Mouse (Mus musculus): ENCODE measurements at regions not wholly inside any gene's neighbourhood (a gene's known extent, or its start where the extent isn't known, plus 50 kb on each side); places are given as distances from the start of the nearest gene placed in this dataset.

DNA sequence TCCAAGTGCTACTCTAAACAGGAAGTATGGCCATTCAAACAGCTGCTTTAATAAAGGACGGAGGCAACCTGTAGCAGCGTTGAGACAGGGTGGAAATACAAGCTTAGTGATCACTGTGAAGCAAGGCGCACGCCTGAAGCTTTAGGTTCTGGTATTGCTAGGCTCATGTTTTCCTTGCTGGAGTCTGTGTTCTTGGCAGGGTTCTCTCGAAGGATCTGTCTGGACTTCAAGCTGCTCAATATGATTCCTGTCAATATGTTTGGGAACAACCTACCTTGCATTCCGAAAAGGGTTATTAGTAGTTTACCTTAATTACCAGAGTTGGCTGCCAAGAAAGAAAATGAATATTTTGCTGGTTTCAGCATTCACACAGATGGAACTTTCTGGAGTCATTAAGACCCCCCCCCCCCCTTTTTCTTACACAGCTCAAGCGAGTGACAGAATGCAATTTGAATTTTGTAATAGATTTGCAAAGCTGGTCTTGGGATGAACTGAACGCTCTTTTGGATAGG is 145.1 kb upstream of the Tmpo start:
- H3K9ac ChIP-seq (ENCODE audit: low read depth, low read length) = no peak overlapping the region
- no peak for ATAC-seq (ENCODE audit: low read depth)
- WGBS (ENCODE audit: insufficient replicate concordance) = 68% methylated on average over 8 of the region's 8 CpGs
- H3K4me2 ChIP-seq (ENCODE audit: low read depth, low read length) = no peak overlapping the region
- H3K4me1 ChIP-seq (ENCODE audit: control insufficient read depth, low read depth, low read length) = no peaks in the 10 kb centered on the region
- H3K36me3 ChIP-seq (ENCODE audit: control insufficient read depth, insufficient read depth) = no peaks in the 10 kb centered on the region
- H3K4me3 ChIP-seq (ENCODE audit: low read depth, low read length) = no peak overlapping the region
- H3K9me3 ChIP-seq (replicated peaks; ENCODE audit: control insufficient read depth, low read length) = no peaks in the 10 kb centered on the region
- no peaks in the 10 kb centered on the region for H3K27me3 ChIP-seq (ENCODE audit: control insufficient read depth, insufficient read depth, low read depth, low read length)
- H3K27ac ChIP-seq (ENCODE audit: low read length) = no peak overlapping the region

DNA sequence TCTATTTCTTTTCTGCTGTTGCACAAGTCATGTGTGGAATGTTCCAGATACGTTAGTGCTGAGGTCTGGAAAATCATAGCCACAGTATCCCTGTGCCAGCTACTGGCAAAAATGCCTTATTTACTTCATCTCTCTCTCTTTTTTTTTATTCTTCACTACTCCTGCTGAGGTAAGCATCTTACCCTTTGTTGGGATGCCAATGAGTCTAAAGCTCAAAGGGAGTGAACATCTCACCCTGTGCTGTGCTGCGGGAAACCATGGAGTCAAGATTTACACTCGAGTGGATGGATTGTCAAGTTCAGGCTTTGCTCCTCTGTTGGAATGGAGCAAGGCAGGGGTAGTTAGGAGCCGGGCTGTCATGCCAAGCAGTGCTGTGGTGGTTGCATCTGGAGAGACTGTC is 140.1 kb upstream of the Tmpo start:
- Histone ChIP-seq H3K36me3 (ENCODE audit: control insufficient read depth, insufficient read depth) (no peaks in the 10 kb centered on the region), H3K4me1 (ENCODE audit: control insufficient read depth, low read depth, low read length) (no peaks in the 10 kb centered on the region), H3K9me3 (replicated peaks; ENCODE audit: control insufficient read depth, low read length) (no peaks in the 10 kb centered on the region), H3K27me3 (ENCODE audit: control insufficient read depth, insufficient read depth, low read depth, low read length) (no peaks in the 10 kb centered on the region), H3K27ac (ENCODE audit: low read length) (no peak overlapping the region), H3K4me2 (ENCODE audit: low read depth, low read length) (no peak overlapping the region), H3K4me3 (ENCODE audit: low read depth, low read length) (no peak overlapping the region), H3K9ac (ENCODE audit: low read depth, low read length) (no peak overlapping the region)
- ATAC-seq (ENCODE audit: low read depth) = no peak
- WGBS (ENCODE audit: insufficient replicate concordance) = 58% methylated on average over 4 of the region's 4 CpGs

DNA sequence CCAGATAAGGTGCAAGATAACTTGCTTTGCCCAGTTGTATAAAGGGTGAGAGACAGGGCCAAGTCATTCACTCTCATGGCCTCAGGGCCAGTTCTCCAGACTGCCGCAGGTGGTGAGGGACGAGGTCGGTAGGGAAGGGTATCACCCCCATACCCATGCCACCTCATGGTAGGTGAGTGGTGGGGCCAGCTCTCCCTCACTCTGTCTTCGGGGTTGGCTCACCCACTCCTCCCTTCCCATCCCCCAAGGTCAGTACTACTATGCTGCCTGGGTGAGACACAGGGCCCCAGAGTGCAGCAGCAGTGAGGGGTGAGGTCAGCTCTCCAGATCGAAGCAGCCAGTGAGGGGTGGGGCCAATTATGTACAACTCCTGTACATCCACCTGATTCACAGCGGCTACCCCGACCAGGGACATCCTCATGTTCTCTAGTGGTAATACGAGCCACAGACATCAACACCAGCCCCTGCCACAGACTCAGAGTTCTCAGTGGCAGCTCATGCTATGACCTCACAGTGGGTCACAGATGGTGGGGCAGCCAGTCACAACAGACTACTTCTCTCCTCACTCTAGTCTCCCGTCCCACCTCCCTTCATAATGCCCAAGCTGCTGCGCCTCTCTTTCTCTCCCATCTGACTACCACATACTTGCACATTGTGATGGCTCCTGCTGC is 138.5 kb upstream of the Tmpo start:
- WGBS (ENCODE audit: insufficient replicate concordance) = 74% methylated on average over 10 of the region's 10 CpGs
- H3K4me3 ChIP-seq (ENCODE audit: low read depth, low read length) = no peak overlapping the region
- H3K4me1 ChIP-seq (ENCODE audit: control insufficient read depth, low read depth, low read length) = no peaks in the 10 kb centered on the region
- no peak for ATAC-seq (ENCODE audit: low read depth)
- no peaks in the 10 kb centered on the region for H3K27me3 ChIP-seq (ENCODE audit: control insufficient read depth, insufficient read depth, low read depth, low read length)
- no peak overlapping the region for H3K27ac ChIP-seq (ENCODE audit: low read length)
- H3K9ac ChIP-seq (ENCODE audit: low read depth, low read length) = no peak overlapping the region
- H3K4me2 ChIP-seq (ENCODE audit: low read depth, low read length) = no peak overlapping the region
- no peaks in the 10 kb centered on the region for H3K36me3 ChIP-seq (ENCODE audit: control insufficient read depth, insufficient read depth)
- H3K9me3 ChIP-seq (replicated peaks; ENCODE audit: control insufficient read depth, low read length) = no peaks in the 10 kb centered on the region

DNA sequence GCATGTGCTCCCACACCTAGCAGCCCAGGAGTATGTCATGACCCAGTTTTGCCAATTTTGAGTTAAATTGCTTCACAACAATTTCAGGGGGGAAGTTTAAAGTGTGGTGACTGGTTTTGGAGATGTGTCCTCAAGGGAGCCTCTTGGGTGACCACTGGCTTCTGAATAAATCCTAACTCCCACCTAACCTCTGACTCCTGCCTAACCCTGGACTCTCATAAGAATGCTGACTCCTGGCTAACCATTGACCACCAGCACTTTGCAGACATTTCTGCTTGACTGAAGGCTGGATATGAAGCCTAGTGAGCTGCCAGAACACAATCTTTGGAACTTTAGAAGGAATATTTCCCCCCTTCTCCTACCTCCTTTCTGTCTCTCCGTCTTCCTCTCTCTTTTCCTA is 133.3 kb upstream of the Tmpo start:
- Histone ChIP-seq H3K36me3 (ENCODE audit: control insufficient read depth, insufficient read depth) (no peaks in the 10 kb centered on the region), H3K4me2 (ENCODE audit: low read depth, low read length) (no peak overlapping the region), H3K27ac (ENCODE audit: low read length) (no peak overlapping the region), H3K4me1 (ENCODE audit: control insufficient read depth, low read depth, low read length) (no peaks in the 10 kb centered on the region), H3K27me3 (ENCODE audit: control insufficient read depth, insufficient read depth, low read depth, low read length) (no peaks in the 10 kb centered on the region), H3K4me3 (ENCODE audit: low read depth, low read length) (no peak overlapping the region), H3K9ac (ENCODE audit: low read depth, low read length) (no peak overlapping the region), H3K9me3 (replicated peaks; ENCODE audit: control insufficient read depth, low read length) (no peaks in the 10 kb centered on the region)
- no peak for ATAC-seq (ENCODE audit: low read depth)
- WGBS (ENCODE audit: insufficient replicate concordance) = 87% methylated on average over 1 of the region's 1 CpGs

DNA sequence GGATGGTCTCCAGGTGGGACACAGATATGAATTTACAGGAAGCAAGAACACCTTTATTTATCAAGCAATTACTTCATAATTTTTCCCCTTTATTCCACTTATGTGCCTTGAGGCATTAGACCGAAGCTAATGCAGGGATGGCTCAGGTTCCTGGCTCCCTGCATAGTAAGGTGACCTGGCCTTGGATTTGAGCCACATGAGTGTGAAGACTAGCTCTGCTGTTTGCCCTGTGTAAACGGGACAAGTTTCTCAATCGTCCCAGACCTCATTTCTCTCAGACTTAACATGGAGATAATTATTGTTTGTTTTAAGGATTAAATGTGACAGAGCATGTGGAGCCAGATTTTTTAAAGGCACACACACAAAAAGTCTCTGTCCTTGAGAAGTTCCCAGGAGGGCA is 132.2 kb upstream of the Tmpo start:
- 47% methylated on average over 3 of the region's 3 CpGs for WGBS (ENCODE audit: insufficient replicate concordance)
- Histone ChIP-seq H3K27ac (ENCODE audit: low read length) (no peak overlapping the region), H3K4me3 (ENCODE audit: low read depth, low read length) (no peak overlapping the region), H3K36me3 (ENCODE audit: control insufficient read depth, insufficient read depth) (no peaks in the 10 kb centered on the region), H3K9ac (ENCODE audit: low read depth, low read length) (no peak overlapping the region), H3K27me3 (ENCODE audit: control insufficient read depth, insufficient read depth, low read depth, low read length) (no peaks in the 10 kb centered on the region), H3K4me2 (ENCODE audit: low read depth, low read length) (no peak overlapping the region), H3K4me1 (ENCODE audit: control insufficient read depth, low read depth, low read length) (no peaks in the 10 kb centered on the region), H3K9me3 (replicated peaks; ENCODE audit: control insufficient read depth, low read length) (no peaks in the 10 kb centered on the region)
- peak; percentile 32; the same call in 1 of the 2 replicates for ATAC-seq (ENCODE audit: low read depth)

DNA sequence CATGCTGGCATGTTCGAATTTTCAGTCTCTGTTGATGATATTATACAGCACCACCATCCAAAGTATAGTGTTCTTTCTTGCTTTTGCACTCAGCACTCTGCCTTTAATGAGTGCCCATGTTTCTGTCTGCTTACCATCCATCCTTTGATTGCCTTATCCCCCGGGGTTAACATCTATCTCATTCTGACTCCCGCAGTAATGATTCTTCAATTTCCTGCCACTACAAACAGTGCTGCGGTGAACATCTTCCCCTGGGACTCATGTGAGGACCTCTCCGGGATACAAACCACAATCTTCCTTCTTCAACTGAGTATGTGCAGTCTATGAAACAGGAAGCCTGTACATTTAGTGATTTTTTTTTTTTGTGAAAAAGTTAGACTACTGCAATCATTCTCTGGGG is 131.8 kb upstream of the Tmpo start:
- H3K4me3 ChIP-seq (ENCODE audit: low read depth, low read length) = no peak overlapping the region
- no peaks in the 10 kb centered on the region for H3K4me1 ChIP-seq (ENCODE audit: control insufficient read depth, low read depth, low read length)
- H3K36me3 ChIP-seq (ENCODE audit: control insufficient read depth, insufficient read depth) = no peaks in the 10 kb centered on the region
- no peaks in the 10 kb centered on the region for H3K27me3 ChIP-seq (ENCODE audit: control insufficient read depth, insufficient read depth, low read depth, low read length)
- H3K9ac ChIP-seq (ENCODE audit: low read depth, low read length) = no peak overlapping the region
- WGBS (ENCODE audit: insufficient replicate concordance) = 45% methylated on average over 5 of the region's 5 CpGs
- ATAC-seq (ENCODE audit: low read depth) = no peak
- H3K4me2 ChIP-seq (ENCODE audit: low read depth, low read length) = no peak overlapping the region
- no peaks in the 10 kb centered on the region for H3K9me3 ChIP-seq (replicated peaks; ENCODE audit: control insufficient read depth, low read length)
- H3K27ac ChIP-seq (ENCODE audit: low read length) = no peak overlapping the region

DNA sequence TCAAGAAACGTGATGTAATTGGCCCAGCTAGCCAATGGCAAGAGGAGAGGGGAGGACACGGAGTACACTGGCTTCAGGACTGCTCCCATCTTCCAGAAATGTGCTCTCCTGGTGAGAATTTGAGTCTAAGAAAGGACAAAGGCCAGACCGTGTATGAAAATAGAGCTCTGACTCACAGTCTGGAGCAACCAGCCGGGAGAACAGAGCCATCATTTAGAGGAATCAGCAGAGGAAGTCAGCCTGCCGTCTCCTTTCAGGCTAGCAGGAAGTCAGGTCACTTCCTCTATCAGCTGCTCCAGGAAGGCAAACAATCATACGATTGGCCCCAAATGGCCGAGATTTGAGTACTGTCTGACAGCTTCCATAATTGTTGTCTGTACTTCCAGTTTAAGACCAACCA is 119.0 kb upstream of the Tmpo start:
- ATAC-seq (ENCODE audit: low read depth) = no peak
- Histone ChIP-seq H3K4me1 (ENCODE audit: control insufficient read depth, low read depth, low read length) (no peaks in the 10 kb centered on the region), H3K27ac (ENCODE audit: low read length) (no peak overlapping the region), H3K36me3 (ENCODE audit: control insufficient read depth, insufficient read depth) (no peaks in the 10 kb centered on the region), H3K9me3 (replicated peaks; ENCODE audit: control insufficient read depth, low read length) (no peaks in the 10 kb centered on the region), H3K4me3 (ENCODE audit: low read depth, low read length) (no peak overlapping the region), H3K4me2 (ENCODE audit: low read depth, low read length) (no peak overlapping the region), H3K27me3 (ENCODE audit: control insufficient read depth, insufficient read depth, low read depth, low read length) (no peaks in the 10 kb centered on the region), H3K9ac (ENCODE audit: low read depth, low read length) (no peak overlapping the region)
- 10% methylated on average over 7 of the region's 7 CpGs for WGBS (ENCODE audit: insufficient replicate concordance)

DNA sequence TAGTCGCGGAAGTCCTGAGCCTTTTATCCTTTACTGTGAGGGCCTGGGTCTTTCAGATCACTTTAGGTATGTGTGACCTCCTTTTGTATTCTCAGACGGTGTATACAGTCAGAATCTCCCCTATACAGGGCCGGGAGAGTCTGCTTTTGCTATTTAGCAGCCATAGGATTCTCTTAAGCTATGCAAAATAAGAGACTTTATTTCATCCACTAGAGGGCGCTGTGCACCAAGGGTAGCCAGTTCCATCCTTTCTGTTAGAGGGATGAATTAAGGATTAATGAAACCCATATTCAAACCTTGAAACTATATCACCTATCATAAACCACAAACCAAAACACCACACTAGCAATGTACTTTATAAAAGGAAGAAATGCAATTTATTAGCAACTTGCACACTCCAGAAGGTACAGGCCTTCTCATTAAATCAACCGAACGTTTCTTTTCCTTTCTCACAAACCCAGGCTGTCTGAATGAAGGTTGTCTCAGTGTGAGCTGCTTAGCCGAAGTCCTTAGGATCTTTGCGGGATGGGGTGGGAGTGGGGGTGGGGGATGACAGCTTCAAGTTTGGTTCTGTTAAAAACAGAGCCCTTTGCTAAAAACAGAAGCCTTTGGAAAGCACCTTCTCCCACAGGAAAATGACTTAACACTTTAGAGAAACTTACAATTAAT is 116.8 kb upstream of the Tmpo start:
- no peak overlapping the region for H3K27ac ChIP-seq (ENCODE audit: low read length)
- no peaks in the 10 kb centered on the region for H3K36me3 ChIP-seq (ENCODE audit: control insufficient read depth, insufficient read depth)
- H3K4me3 ChIP-seq (ENCODE audit: low read depth, low read length) = no peak overlapping the region
- no peak overlapping the region for H3K9ac ChIP-seq (ENCODE audit: low read depth, low read length)
- H3K4me1 ChIP-seq (ENCODE audit: control insufficient read depth, low read depth, low read length) = no peaks in the 10 kb centered on the region
- no peak overlapping the region for H3K4me2 ChIP-seq (ENCODE audit: low read depth, low read length)
- no peaks in the 10 kb centered on the region for H3K27me3 ChIP-seq (ENCODE audit: control insufficient read depth, insufficient read depth, low read depth, low read length)
- no peaks in the 10 kb centered on the region for H3K9me3 ChIP-seq (replicated peaks; ENCODE audit: control insufficient read depth, low read length)
- ATAC-seq (ENCODE audit: low read depth) = no peak
- 36% methylated on average over 9 of the region's 9 CpGs for WGBS (ENCODE audit: insufficient replicate concordance)

DNA sequence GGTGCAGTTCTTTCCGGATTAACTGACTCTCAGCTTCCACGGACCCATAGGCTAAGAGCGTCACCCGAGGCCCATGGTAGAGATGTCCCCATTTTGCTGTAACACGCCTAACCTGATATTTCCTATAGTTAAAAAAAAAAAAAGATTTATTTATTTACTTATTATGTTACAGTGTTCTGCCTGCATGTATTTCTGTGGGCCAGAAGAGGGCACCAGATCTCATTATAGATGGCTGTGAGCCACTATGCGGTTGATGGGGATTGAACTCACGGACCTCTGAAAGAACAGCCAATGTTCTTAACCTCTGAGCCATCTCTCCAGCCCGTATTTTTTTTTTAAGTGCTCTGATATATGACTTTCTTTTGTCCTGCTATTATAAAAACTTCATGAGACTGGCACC is 114.2 kb upstream of the Tmpo start:
- Histone ChIP-seq H3K36me3 (ENCODE audit: control insufficient read depth, insufficient read depth) (no peaks in the 10 kb centered on the region), H3K9ac (ENCODE audit: low read depth, low read length) (no peak overlapping the region), H3K9me3 (replicated peaks; ENCODE audit: control insufficient read depth, low read length) (no peaks in the 10 kb centered on the region), H3K4me2 (ENCODE audit: low read depth, low read length) (no peak overlapping the region), H3K27ac (ENCODE audit: low read length) (no peak overlapping the region), H3K4me1 (ENCODE audit: control insufficient read depth, low read depth, low read length) (no peaks in the 10 kb centered on the region), H3K4me3 (ENCODE audit: low read depth, low read length) (no peak overlapping the region), H3K27me3 (ENCODE audit: control insufficient read depth, insufficient read depth, low read depth, low read length) (no peaks in the 10 kb centered on the region)
- WGBS (ENCODE audit: insufficient replicate concordance) = 69% methylated on average over 8 of the region's 8 CpGs
- no peak for ATAC-seq (ENCODE audit: low read depth)
